Mouse (Mus musculus) monocyte, adult 5-6 weeks (primary cell): ENCODE data around the gene Mlec. TPM values are rescaled to one million over a fixed set of nuclear protein-coding genes. Genes with fewer than 3 reads are reported as not detected.

ENCODE experiments used
- ATAC-seq: fragments of 153-309, 156-312 bp; replicated peaks from 2 replicates; pipeline ENCODE4 v1.8.0; 2017; ENCODE audit warnings: mild to moderate bottlenecking; ENCODE audit not compliant: low TSS enrichment, insufficient number of reproducible peaks, severe bottlenecking, poor library complexity, low FRiP score
- total RNA-seq: library from RNA; stranded (forward); fragments of 200-1000, 200-491, 200-594 nt; gene quantifications from 3 replicates; pipeline ENCODE4 v1.2.3, GENCODE M21; 2017

The Mlec gene
- total RNA-seq, 1 experiment from 2014 or later: 59.6 TPM

DNA sequence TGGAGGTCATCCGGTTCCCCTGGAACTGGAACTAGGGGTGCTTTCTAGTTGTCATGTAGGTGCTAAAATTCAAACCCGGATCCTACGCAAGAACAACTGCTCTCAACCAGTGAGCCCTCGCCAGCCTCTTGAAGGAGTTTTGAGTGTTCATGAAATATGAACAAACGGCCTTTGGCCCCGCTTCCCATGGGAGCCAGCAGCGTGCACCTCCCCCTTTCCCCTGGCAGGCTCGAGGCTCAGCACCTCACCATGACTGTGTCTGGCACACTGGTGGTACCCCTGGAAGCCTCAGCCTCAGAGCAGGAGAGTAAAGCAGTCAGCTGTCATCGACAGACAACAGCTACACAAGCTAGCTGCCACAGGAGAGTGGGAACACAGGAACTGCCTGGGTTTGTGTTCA, 58.0 kb downstream of the Mlec start:
- ATAC-seq: no peak

DNA sequence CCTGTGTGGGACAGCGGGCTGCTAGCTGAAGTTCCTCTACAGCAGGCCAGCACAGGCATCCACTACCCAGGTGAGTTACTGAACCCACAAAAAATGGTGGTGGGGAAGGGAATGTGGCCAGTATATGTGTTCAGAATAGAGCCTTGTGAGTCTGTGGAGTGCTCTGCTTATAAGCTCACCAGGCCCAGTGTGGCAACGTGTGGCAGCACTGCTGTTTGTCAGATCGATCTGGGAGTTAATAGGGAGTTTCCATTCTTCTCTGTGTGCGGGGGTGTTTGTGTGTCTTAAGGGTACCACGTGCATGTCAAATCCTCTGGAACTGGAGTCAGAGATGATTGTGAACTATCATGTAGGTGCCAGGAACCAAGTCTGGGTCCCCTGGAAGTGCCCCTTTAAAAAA, 58.4 kb downstream of the Mlec start:
- no peak for ATAC-seq

- ATAC-seq: no peak
These were observed 59.8 kb downstream of the Mlec start, which contains the start of gene Gm10401 for GRCm38 (mm10) chr5:115098195-115098594. Gene Gm10401, minus strand, starts transcription at chr5:115098295.

Other genes with a start within 250 kb of the Mlec start
- gene Oasl1, start 234.9 kb downstream of the Mlec start, total RNA-seq: 0.95 to 2.6 TPM (median 1.5 TPM) in 3 replicates
- 4.2 to 13.3 TPM (median 8.5 TPM) in 3 replicates for gene 2210016L21Rik, start 216.0 kb downstream of the Mlec start, total RNA-seq
- gene Hnf1a, start 187.1 kb downstream of the Mlec start, total RNA-seq: not detected in 3 replicates
- 29.9 to 52.1 TPM (median 44.8 TPM) in 3 replicates for gene Sppl3, start 147.0 kb downstream of the Mlec start, total RNA-seq
- 0.75 TPM in 1 of 3 replicates, not detected in the others for gene Gm10401, start 59.9 kb downstream of the Mlec start, total RNA-seq
- gene Acads, start 38.8 kb downstream of the Mlec start, total RNA-seq: 10.4 to 19.1 TPM (median 15.8 TPM) in 3 replicates
- gene Unc119b, start 23.2 kb downstream of the Mlec start, total RNA-seq: 10.1 to 27.7 TPM (median 18.6 TPM) in 3 replicates
- gene Cabp1, start 36.2 kb upstream of the Mlec start, total RNA-seq: not detected in 3 replicates
- 57.1 to 85.3 TPM (median 81.5 TPM) in 3 replicates for gene Pop5, start 77.7 kb upstream of the Mlec start, total RNA-seq
- 58.1 to 134 TPM (median 61.2 TPM) in 3 replicates for gene Rnf10, start 114.7 kb upstream of the Mlec start, total RNA-seq
- gene Coq5, start 121.5 kb upstream of the Mlec start, total RNA-seq: 41.4 to 45.3 TPM (median 44.4 TPM) in 3 replicates
- gene Dynll1, start 142.8 kb upstream of the Mlec start, total RNA-seq: 110 to 176 TPM (median 141 TPM) in 3 replicates
- gene Srsf9, start 169.0 kb upstream of the Mlec start, total RNA-seq: 62.5 to 83.1 TPM (median 79.3 TPM) in 3 replicates
- gene Gatc, start 183.0 kb upstream of the Mlec start, total RNA-seq: 4.9 to 7.6 TPM (median 5.8 TPM) in 3 replicates
- 16.4 to 23.1 TPM (median 22.2 TPM) in 3 replicates for gene Triap1, start 183.0 kb upstream of the Mlec start, total RNA-seq
- 55.6 to 79.0 TPM (median 64.1 TPM) in 3 replicates for gene Cox6a1, start 190.8 kb upstream of the Mlec start, total RNA-seq